Mouse (Mus musculus): ENCODE results near the gene Cnga3. TPM values are rescaled to one million over a fixed set of nuclear protein-coding genes. Genes with fewer than 3 reads are reported as not detected.

The Cnga3 gene
- total RNA-seq, 2 experiments from 2014 or later = 0.32 TPM; not detected in 1

Other genes with a start within 250 kb of the Cnga3 start
- 1 to 10 TPM; 2.1 to 4.2 TPM for gene Vwa3b, start 187.8 kb upstream of the Cnga3 start, total RNA-seq (2021)
- 100 to 1,000 TPM; 125 to 127 TPM for gene Inpp4a, start 85.4 kb downstream of the Cnga3 start, total RNA-seq (2021)
- gene Coa5, start 215.7 kb downstream of the Cnga3 start, total RNA-seq (2021) = 10 to 100 TPM; 41.0 to 42.0 TPM
- 10 to 100 TPM; 46.9 to 51.8 TPM for gene Unc50, start 215.7 kb downstream of the Cnga3 start, total RNA-seq (2021)

Measured in left cerebral cortex, postnatal 4 days (tissue).